Comparison of ENCODE assay signal across 27 mouse cellular contexts in genomic region chr3:97674644-97675110, GRCm38 (mm10). TPM values are rescaled to one million over a fixed set of nuclear protein-coding genes. Genes with fewer than 3 reads are reported as not detected.
"Had no signal": no experiment of that assay in that cellular context is flagged by ENCODE, and none has a peak within 500 bp of the region (broad histone marks: within the 10 kb centered on the region; RNA-seq: fewer than 3 reads in every experiment).

TSS of gene Gm17651 (minus strand) at chr3:97674694.

- DNase-seq: heart, postnatal 10 days; heart, postnatal 14 days; heart, postnatal 36 days; heart, postnatal 4 days; kidney, adult 11 months; kidney, adult 18-20 months; kidney, adult 2 months; kidney, adult 8-10 months; kidney, adult 9 months; kidney, postnatal 10 days; kidney, postnatal 14 days; kidney, postnatal 25 days; kidney, postnatal 36 days; kidney, postnatal 4 days; layer of hippocampus, adult 9-11 months; layer of hippocampus, postnatal 36 days had no signal

RNA-seq across cellular contexts. Expression of gene Gm17651, which starts in this region (rescaled TPM):
- total RNA-seq: heart, postnatal 10 days; heart, postnatal 14 days; heart, postnatal 25 days; heart, postnatal 36 days; heart, postnatal 4 days; hematopoietic stem cell, adult 5-6 weeks; hindbrain, postnatal 0 days; layer of hippocampus, adult 18-20 months; layer of hippocampus, adult 2 months; layer of hippocampus, adult 8-10 months; layer of hippocampus, postnatal 10 days; layer of hippocampus, postnatal 14 days; layer of hippocampus, postnatal 25 days; layer of hippocampus, postnatal 36 days; left cerebral cortex, adult 18-20 months; left cerebral cortex, adult 2 months had no signal
